Mouse (Mus musculus) lung, embryonic 16.5 days (tissue): Measurements from ENCODE around the gene Ecm2. TPM values are rescaled to one million over a fixed set of nuclear protein-coding genes. Genes with fewer than 3 reads are reported as not detected.

ENCODE experiments used
- ATAC-seq: fragments of 200-750 bp; cut with Nextera tagmentation; 2 replicates; pipeline ENCODE4 v1.8.0; 2017; ENCODE audit warnings: low read depth, mild to moderate bottlenecking, moderate library complexity
- H3K27ac ChIP-seq: fragments of 300-500 bp; sonication (generic); 2 replicates; pipeline ENCODE4 v1.5.1; 2014; ENCODE audit warnings: mild to moderate bottlenecking, control low read depth, low read length
- H3K27me3 ChIP-seq: fragments of 300-500 bp; sonication (generic); 2 replicates; pipeline ENCODE4 v1.6.1; 2014; ENCODE audit warnings: low read depth, low read length, mixed read lengths; ENCODE audit not compliant: control insufficient read depth, insufficient read depth
- H3K36me3 ChIP-seq: fragments of 300-500 bp; sonication (generic); 2 replicates; pipeline ENCODE4 v1.6.1; 2014; ENCODE audit warnings: low read length; ENCODE audit not compliant: control insufficient read depth, insufficient read depth
- H3K4me1 ChIP-seq: fragments of 300-500 bp; sonication (generic); replicated peaks from 2 replicates; pipeline ENCODE4 v1.6.1; 2014; ENCODE audit warnings: low read length, mixed read lengths; ENCODE audit not compliant: control insufficient read depth, insufficient read depth
- H3K4me2 ChIP-seq: fragments of 300-500 bp; sonication (generic); 2 replicates; pipeline ENCODE4 v1.6.1; 2014; ENCODE audit warnings: low read depth, low read length, control low read depth
- H3K4me3 ChIP-seq: fragments of 300-500 bp; sonication (generic); 2 replicates; pipeline ENCODE4 v1.5.1; 2014; ENCODE audit warnings: mild to moderate bottlenecking, low read length, control low read depth
- H3K9ac ChIP-seq: fragments of 300-500 bp; sonication (generic); 2 replicates; pipeline ENCODE4 v1.6.1; 2014; ENCODE audit warnings: low read length, control low read depth
- H3K9me3 ChIP-seq: fragments of 300-500 bp; sonication (generic); 2 replicates; pipeline ENCODE4 v1.6.1; 2016; ENCODE audit warnings: low read length; ENCODE audit not compliant: control insufficient read depth
- WGBS: fragments of 180-500 bp; shearing (Covaris S2); extraction: QIAGEN DNeasy Blood & Tissue Kit; methylation state at CpG from one replicate; pipeline ENCODE4 v1.1.7; 2014; 5-methylcytosine and 5-hydroxymethylcytosine counted together
- polyA plus RNA-seq: library from polyadenylated mRNA; unstranded; fragments of >200 nt; fragmentation: Nextera tagmentation; extraction: Ambion mirVana; gene quantifications from 2 replicates; pipeline ENCODE4 v1.2.1, GENCODE M21; 2015

Gene Ecm2
- polyA plus RNA-seq, 1 experiment from 2014 or later, result 1.9 TPM

- Histone ChIP-seq H3K27ac (peak within 1 kb of the TSS; percentile 49; the same call in 1 of the 2 replicates), H3K36me3 (no peaks in the 10 kb centered on the region), H3K4me2 (no peak within 1 kb of the TSS), H3K9ac (no peak within 1 kb of the TSS), H3K4me3 (no peak within 1 kb of the TSS), H3K4me1 (no peaks in the 10 kb centered on the region), H3K27me3 (no peaks in the 10 kb centered on the region), H3K9me3 (no peaks in the 10 kb centered on the region)
- 35% methylated on average over 3 of the region's 3 CpGs for WGBS
- peak; percentile 76 for ATAC-seq
Observed at GRCm38 (mm10) chr13:49544279-49544678, 39.7 kb downstream of the Ecm2 start, which contains the start of gene Aspn. Aspn (plus strand) TSS chr13:49544443.

DNA sequence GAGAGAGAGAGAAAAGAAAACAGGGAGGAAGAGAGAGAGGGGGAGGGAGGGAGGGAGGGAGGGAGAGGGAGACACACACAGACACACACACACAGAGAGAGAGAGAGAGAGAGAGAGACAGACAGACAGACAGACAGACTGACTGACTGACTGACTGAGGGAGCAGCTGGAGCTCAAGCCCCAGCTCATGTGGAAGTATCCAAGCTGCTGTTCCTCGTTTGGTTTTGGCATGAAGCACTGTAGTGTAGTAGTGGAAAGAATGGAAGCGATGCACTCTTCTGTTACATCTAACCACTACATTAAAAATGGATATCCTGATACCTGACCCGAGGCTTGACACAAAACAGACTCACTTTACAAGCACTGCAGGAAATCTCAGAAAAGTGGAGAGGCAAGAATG lies 41.0 kb downstream of the Ecm2 start:
- Histone ChIP-seq H3K27me3 (no peaks in the 10 kb centered on the region), H3K9me3 (no peaks in the 10 kb centered on the region), H3K4me1 (no peaks in the 10 kb centered on the region), H3K9ac (no peak overlapping the region), H3K4me2 (no peak overlapping the region), H3K36me3 (no peaks in the 10 kb centered on the region), H3K4me3 (no peak overlapping the region), H3K27ac (peak overlapping the region; percentile 15; the same call in 1 of the 2 replicates)
- ATAC-seq, result no peak
- 44% methylated on average over 3 of the region's 3 CpGs for WGBS

- Histone ChIP-seq H3K4me1 (no peaks in the 10 kb centered on the region), H3K4me3 (no peak overlapping the region), H3K4me2 (no peak overlapping the region), H3K27ac (peak overlapping the region; percentile 15), H3K9me3 (no peaks in the 10 kb centered on the region), H3K27me3 (no peaks in the 10 kb centered on the region), H3K36me3 (no peaks in the 10 kb centered on the region), H3K9ac (no peak overlapping the region)
- WGBS, result 63% methylated on average over 1 of the region's 1 CpGs
- ATAC-seq, result peak; percentile 43; the same call in 1 of the 2 replicates
Observed at GRCm38 (mm10) chr13:49546517-49546916, 41.9 kb downstream of the Ecm2 start.

- Histone ChIP-seq H3K36me3 (no peaks in the 10 kb centered on the region), H3K9me3 (no peaks in the 10 kb centered on the region), H3K27me3 (no peaks in the 10 kb centered on the region), H3K4me1 (no peaks in the 10 kb centered on the region), H3K9ac (0 out of 2 replicates have a peak overlapping the region, but pooled peaks have one; percentile 5), H3K4me3 (no peak overlapping the region), H3K27ac (peak overlapping the region; percentile 49), H3K4me2 (no peak overlapping the region)
- ATAC-seq, result no peak
- 71% methylated on average over 1 of the region's 1 CpGs for WGBS
Observed at GRCm38 (mm10) chr13:49547563-49548150, 43.0 kb downstream of the Ecm2 start.

GRCm38 (mm10) chr13:49549616-49550015 lies 45.0 kb downstream of the Ecm2 start:
- H3K4me2 ChIP-seq, result no peak overlapping the region
- ATAC-seq, result no peak
- 85% methylated on average over 3 of the region's 3 CpGs for WGBS

DNA sequence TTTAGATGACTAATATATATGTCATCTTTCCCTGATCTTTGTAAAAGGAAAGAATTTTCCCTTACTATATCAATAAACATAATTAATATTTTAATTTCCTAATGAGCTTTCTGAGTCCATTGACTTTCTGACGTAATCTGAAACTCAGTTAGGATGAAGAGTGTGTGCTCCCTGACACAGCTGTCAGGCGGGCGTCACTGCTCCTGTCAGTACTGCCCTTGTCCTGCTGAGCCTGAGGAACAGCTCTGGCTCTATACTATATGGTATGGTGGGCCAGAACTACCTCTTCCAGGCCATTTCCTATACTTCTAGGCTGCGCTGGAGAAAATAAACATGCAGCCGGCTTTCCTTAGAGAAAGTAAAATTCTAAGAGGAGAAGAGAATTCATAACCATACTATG lies 49.9 kb downstream of the Ecm2 start:
- Histone ChIP-seq H3K9ac (no peak overlapping the region), H3K4me2 (no peak overlapping the region), H3K4me3 (no peak overlapping the region), H3K27me3 (no peaks in the 10 kb centered on the region), H3K9me3 (no peaks in the 10 kb centered on the region), H3K4me1 (no peaks in the 10 kb centered on the region), H3K36me3 (no peaks in the 10 kb centered on the region), H3K27ac (no peak overlapping the region)
- no peak for ATAC-seq
- 66% methylated on average over 5 of the region's 5 CpGs for WGBS

More at GRCm38 (mm10) chr13:49549616-49550015, 45.0 kb downstream of the Ecm2 start:
- H3K9me3 ChIP-seq, result no peaks in the 10 kb centered on the region
- H3K4me1 ChIP-seq, result no peaks in the 10 kb centered on the region
- no peak overlapping the region for H3K4me3 ChIP-seq
- no peak overlapping the region for H3K9ac ChIP-seq
- H3K36me3 ChIP-seq, result no peaks in the 10 kb centered on the region
- no peak overlapping the region for H3K27ac ChIP-seq
- H3K27me3 ChIP-seq, result no peaks in the 10 kb centered on the region

GRCm38 (mm10) chr13:49556203-49556602 lies 51.6 kb downstream of the Ecm2 start:
- Histone ChIP-seq H3K4me2 (no peak overlapping the region), H3K9me3 (no peaks in the 10 kb centered on the region), H3K36me3 (no peaks in the 10 kb centered on the region), H3K27me3 (no peaks in the 10 kb centered on the region), H3K9ac (no peak overlapping the region), H3K4me3 (no peak overlapping the region), H3K27ac (no peak overlapping the region), H3K4me1 (no peaks in the 10 kb centered on the region)
- 51% methylated on average over 1 of the region's 1 CpGs for WGBS
- ATAC-seq, result peak; percentile 28; the same call in 1 of the 2 replicates

DNA sequence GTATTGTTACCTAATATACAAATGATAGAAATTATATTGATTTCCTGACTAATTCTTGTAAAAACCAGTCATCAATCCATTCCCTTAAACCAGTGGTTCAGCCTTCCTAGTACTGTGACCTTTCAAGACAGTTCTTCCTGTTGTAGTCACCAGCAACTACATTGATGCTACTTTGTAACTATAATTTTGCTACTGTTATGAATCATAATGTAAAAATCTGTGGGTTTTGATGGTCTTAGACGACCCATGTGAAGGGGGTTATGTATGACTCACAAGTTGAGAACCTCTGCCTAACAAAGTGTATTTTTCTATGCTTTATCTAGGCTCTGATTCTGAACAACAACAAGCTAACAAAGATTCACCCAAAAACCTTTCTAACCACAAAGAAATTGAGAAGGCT lies 52.3 kb downstream of the Ecm2 start:
- H3K4me3 ChIP-seq, result no peak overlapping the region
- H3K4me1 ChIP-seq, result no peaks in the 10 kb centered on the region
- H3K4me2 ChIP-seq, result no peak overlapping the region
- no peaks in the 10 kb centered on the region for H3K36me3 ChIP-seq
- H3K27me3 ChIP-seq, result no peaks in the 10 kb centered on the region
- no peaks in the 10 kb centered on the region for H3K9me3 ChIP-seq
- no peak for ATAC-seq
- no peak overlapping the region for H3K27ac ChIP-seq
- no peak overlapping the region for H3K9ac ChIP-seq
- WGBS, result 67% methylated on average over 1 of the region's 1 CpGs

- Histone ChIP-seq H3K9me3 (no peaks in the 10 kb centered on the region), H3K4me1 (no peaks in the 10 kb centered on the region), H3K27ac (no peak overlapping the region), H3K36me3 (no peaks in the 10 kb centered on the region), H3K4me3 (no peak overlapping the region), H3K9ac (no peak overlapping the region), H3K4me2 (no peak overlapping the region), H3K27me3 (no peaks in the 10 kb centered on the region)
- 46% methylated on average over 2 of the region's 2 CpGs for WGBS
- ATAC-seq, result peak; percentile 54
Observed at GRCm38 (mm10) chr13:49559185-49559584, 54.6 kb downstream of the Ecm2 start.
